Mouse (Mus musculus) spleen, adult 2 months (tissue): ENCODE data around the gene Aire.

ENCODE experiments used
- CTCF ChIP-seq: fragments of 200-500 bp; IDR thresholded peaks from 2 replicates; pipeline ENCODE4 v1.5.1; 2011; ENCODE audit warnings: mild to moderate bottlenecking, inconsistent platforms; ENCODE audit not compliant: insufficient read depth, insufficient read length, insufficient replicate concordance; ENCODE audit errors: extremely low read depth
- POLR2A ChIP-seq: fragments of 200-500 bp; IDR thresholded peaks from 2 replicates; pipeline ENCODE4 v1.6.1; 2011; ENCODE audit warnings: low read depth, low read length, inconsistent platforms

- TF ChIP-seq POLR2A (no peak), CTCF (no peak)
These were observed 1.8 kb downstream of the Aire start, which contains the start of gene Dnmt3l for GRCm38 (mm10) chr10:78041647-78042046.
